Mouse (Mus musculus): ENCODE data around the gene Slc41a2.

Slc41a2 gene

DNA sequence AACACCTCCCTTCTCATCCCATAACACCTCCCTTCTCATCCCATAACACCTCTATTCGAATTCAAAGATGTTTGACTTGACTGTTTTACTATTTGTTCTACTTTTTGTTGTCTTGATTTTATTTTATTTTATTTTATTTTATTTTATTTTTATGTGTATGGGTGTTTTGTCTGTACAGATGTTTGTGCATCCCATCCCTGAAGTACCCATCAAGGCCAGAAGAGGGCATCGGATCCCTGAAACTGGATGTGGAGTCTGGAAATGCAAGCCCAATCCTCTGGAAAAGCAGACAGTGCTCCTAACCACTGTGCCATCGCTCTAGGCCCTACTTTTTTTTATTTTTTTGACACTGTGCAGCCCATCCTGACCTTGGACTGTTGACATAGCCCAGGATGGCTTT, 112.7 kb downstream of the Slc41a2 start:
- peak; percentile 17 for DNase-seq (ENCODE audit: low spot score)

DNA sequence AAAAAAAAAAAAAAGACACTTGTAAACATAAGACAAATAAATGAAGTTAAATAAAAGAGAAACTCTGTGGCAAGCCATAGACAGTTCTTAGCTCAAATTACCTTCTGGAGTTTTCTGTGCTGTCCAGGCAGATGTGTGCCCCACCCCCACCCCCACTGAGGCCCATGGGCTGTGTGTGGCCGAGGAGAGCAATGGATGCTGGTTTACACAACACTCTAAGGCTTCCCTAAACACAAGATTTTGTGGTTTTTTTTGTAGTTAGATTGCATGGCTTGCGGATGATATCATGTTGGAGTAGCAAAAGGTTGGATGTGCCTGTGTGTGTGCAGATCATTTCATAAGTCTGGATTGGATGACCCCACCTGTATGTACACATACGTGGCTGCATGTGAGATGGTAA, 116.8 kb downstream of the Slc41a2 start:
- DNase-seq (ENCODE audit: low spot score), result no peak

DNA sequence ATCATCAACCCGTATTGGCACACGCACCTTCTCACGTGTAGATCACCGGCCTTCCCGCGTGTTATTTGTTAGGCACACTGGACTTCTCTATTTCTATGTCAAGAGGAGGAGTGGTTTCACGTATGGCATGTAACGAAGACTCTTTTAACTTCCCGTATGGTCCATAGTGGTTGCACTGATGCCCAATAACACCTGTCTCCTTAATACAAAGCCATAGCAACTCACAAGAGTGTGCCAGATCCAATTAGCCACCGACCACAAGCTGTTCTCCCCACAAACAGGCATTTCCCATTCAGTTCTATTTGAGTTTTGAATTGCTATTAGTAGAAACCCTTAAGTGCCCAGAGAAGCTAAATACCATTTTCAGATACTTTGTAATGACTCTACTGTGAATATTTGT, 117.5 kb downstream of the Slc41a2 start:
- no peak for DNase-seq (ENCODE audit: low spot score)

- DNase-seq (ENCODE audit: low spot score), result peak; percentile 60
These were observed 118.0 kb downstream of the Slc41a2 start for GRCm38 (mm10) chr10:83219729-83220128.

- no peak for DNase-seq (ENCODE audit: low spot score)
These were observed 118.9 kb downstream of the Slc41a2 start for GRCm38 (mm10) chr10:83218778-83219177.

GRCm38 (mm10) chr10:83217256-83217655, 120.4 kb downstream of the Slc41a2 start:
- peak; percentile 15 for DNase-seq (ENCODE audit: low spot score)

DNA sequence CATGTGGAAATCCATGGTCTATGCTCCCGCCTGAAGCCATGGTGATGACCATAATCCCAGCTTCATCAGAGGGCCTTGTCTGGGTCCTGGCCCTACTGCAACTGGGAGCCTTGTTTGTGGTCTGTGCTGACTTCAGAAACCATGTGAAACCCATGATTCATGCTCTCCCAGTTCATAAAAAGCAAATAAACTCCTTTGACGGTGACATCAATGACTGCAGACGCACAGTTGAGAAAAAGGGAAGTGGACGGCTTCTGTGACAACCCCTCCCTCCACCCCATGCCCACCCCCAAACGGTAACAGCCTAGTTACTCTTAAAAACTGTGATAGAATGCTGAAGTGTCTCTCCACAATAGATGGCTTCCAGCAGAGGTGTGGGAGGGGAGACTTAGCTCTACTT, 122.1 kb downstream of the Slc41a2 start:
- no peak for DNase-seq (ENCODE audit: low spot score)

- DNase-seq (ENCODE audit: low spot score), result no peak
These were observed 125.1 kb downstream of the Slc41a2 start for GRCm38 (mm10) chr10:83212618-83213017.

DNA sequence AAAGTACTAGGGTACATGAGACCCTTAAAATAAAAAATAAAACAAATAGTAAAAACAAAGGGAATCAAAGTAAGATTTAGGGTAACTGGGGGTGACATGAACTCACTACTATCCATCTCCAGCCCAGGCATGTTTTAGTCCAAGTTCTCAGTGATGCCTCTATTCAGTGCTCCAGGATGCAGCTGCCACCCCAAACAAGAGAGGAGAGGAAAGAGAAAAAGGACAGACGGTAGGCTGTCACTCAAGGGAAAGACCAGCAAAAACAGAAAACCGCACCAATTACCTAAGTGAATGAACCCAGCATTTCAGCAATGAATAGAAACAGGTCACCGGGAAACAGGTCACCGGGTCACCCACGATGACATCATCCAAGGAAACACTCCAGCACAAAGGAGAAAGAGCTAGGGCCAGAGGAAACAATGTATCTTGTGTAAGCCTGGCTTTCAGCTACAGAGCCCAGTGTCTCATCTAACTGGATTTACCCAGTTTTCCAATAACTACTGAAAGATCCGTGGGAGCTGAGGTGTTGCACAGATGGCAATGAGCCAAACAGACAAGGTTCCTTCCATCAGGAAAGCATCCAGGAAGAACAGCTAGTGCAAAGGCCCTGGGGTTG, 126.6 kb downstream of the Slc41a2 start:
- no peak for DNase-seq (ENCODE audit: low spot score)

DNA sequence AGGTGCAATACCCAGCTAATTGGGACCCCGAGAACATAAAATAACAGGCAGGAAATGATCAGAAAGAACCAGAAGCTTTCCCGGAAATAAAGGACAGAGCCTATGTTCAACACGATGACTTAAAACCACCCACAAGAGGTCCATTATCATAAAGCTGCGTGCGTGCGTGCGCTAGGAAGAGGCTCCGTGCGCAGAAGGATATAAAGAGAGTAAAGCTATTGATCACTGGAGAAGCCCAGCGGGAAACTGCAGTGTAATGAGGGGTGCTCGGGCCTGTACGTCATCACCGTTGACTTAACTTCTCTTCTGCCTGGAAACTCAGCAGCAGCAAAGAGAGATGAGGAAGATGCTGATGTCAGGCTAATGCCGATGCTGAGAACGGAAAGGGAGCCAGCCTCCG, 127.6 kb downstream of the Slc41a2 start:
- DNase-seq (ENCODE audit: low spot score), result no peak

DNA sequence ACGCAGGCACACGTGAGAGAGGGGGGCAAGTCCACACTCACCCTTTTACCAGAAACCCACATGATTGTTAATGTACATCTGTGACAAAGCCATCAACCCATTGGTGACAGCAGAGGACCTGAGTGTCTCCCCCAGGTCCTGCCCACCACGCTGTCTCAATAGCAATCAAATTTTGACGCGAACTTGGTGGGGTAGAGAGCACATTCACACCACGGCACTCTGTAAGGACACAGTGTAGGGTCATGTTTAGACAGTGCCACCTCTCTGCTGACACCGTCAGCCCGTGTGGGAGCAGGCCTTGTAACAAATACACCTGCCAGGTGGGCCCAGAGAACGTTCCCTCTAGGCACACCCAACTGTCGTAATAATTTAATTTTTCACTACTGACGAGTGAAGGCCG, 128.3 kb downstream of the Slc41a2 start:
- no peak for DNase-seq (ENCODE audit: low spot score)

- DNase-seq (ENCODE audit: low spot score), result no peak
These were observed 129.2 kb downstream of the Slc41a2 start for GRCm38 (mm10) chr10:83208436-83208835.

DNA sequence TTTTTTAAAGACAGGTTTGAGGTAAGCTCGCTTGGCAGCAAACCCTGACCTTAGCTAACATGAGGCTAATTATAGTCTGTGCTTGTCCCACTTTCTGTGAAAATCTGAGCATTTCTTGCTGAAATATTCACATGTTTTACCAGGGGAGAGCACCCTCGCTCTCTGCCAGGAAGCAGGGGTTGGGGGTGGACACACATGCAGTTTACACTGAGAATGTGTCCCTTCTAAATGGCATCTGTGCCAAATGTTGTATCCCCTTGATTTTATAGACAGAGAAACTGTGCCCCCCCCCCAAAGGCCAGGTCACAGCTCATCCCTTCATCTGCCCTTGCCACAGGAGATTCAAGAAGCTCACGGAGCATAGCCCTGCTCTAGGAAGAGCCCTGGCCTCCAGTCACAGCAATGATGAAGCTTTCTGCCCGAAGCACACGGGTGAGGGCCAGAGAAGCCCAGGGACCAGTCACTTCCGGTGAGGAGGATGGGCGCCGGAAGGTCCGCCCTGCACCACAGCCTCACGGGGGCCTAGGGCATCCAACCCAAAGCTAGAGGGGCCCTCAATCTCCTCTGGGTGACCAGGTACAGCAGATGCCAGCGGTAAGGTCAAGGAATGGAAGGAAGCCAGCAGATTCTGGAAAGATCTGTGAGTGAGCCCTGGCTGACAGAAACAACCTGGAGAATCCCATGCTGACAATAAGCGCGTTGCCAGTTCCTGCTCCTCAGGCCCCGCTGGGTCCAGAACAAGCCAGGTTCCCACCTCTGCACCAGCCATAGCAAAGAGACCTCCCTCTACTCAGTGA, 134.6 kb downstream of the Slc41a2 start:
- no peak for DNase-seq (ENCODE audit: low spot score)

DNA sequence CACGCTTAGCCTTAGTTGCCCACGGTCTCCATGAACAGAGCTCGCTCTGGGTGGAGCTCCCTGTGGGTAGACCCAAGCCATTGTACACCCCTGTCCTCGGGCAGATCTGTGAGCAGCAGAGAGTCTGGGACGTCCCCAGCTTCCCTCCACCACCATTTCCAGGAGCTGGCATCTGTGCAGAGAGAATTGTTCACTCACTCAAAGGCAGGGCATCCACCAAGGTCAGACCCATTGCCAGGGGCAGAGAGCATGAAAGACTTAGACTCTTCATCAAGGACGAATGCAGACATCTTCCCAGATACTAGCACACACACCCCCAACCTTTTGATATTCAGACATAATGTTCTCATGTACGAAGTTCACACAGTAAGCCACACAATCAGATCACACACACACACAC, 136.2 kb downstream of the Slc41a2 start:
- DNase-seq (ENCODE audit: low spot score), result no peak

DNA sequence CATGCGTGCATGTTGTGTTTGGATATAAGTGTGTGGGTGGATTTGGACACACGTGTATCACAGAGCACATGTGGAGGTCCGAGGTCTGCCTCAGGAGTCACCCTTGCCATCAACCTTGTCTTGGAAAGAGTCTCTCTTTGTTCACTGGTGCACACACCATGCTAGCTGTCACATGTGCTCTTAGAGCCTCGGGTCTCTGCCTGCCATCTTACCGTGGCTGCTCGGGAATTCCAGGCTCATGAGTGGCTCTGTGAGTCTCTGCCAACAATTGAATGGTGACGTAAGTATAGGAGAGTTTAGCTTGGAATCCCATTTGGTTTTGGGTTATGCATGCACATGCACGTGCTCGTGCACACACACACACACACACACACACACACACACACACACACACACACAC, 138.4 kb downstream of the Slc41a2 start:
- no peak for DNase-seq (ENCODE audit: low spot score)

- DNase-seq (ENCODE audit: low spot score), result no peak
These were observed 139.0 kb downstream of the Slc41a2 start for GRCm38 (mm10) chr10:83198692-83199091.

GRCm38 (mm10) chr10:83197690-83198336, 139.9 kb downstream of the Slc41a2 start:
- DNase-seq (ENCODE audit: low spot score), result peak; percentile 79

GRCm38 (mm10) chr10:83191982-83192381, 145.7 kb downstream of the Slc41a2 start:
- DNase-seq (ENCODE audit: low spot score), result no peak

- DNase-seq (ENCODE audit: low spot score), result no peak
These were observed 146.2 kb downstream of the Slc41a2 start for GRCm38 (mm10) chr10:83191476-83191875.

- no peak for DNase-seq (ENCODE audit: low spot score)
These were observed 148.6 kb downstream of the Slc41a2 start for GRCm38 (mm10) chr10:83189071-83189470.

- DNase-seq (ENCODE audit: low spot score), result no peak
These were observed 150.7 kb downstream of the Slc41a2 start for GRCm38 (mm10) chr10:83186984-83187383.

GRCm38 (mm10) chr10:83186167-83186566, 151.5 kb downstream of the Slc41a2 start:
- no peak for DNase-seq (ENCODE audit: low spot score)

DNA sequence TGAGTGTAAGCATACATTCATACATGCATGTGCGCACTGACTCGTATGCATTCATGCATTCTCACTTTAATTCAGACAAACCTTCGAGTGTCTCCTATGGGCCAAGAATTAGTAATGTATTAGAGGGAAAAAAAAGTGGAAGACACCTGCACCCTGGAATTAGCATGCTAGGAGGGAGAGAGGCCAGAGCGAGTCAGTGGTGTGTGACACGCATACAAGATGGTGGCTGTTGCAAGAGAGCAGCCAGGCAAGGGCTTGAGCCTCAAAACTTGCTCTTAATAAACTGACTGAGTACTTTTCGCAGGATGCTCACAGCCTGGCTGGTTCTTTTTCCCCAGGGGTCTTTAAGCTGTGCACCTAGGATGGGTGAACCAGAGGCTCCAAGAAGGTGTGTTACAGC, 152.6 kb downstream of the Slc41a2 start:
- DNase-seq (ENCODE audit: low spot score), result no peak
